In the genomic region with DNA sequence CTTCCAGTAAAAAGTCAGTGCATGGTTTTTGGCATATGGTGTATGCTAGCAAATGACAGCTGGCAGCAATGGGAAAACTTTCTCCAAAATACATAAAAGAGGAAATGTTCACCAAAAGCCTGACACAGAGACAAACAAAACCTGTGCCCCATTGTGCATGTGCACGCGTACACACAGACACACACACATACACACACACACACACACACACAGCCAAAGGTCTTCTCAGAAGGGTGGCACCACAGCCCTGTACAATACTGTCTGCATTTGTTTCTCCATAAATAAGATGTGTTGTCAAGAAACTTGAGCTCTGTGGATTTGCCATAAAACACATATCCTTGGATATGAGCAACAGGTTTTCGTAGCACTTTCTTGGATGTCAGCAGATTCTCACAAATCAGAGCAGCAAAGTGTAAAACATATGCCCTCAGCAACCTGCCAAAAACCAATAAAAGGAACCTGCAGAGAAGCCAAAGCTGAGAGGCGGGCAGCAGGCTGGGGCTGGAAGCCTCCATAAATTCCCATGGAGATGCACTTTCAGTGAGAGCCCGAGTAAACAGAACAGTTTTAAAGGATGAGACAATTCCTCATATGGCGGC, we compare ENCODE assay signal across 9 mouse cellular contexts.
DNase-seq lines count a peak whose midpoint lies in the region; ATAC-seq and TF ChIP-seq lines count a peak whose summit lies in the region.
"Had no signal": no experiment of that assay in that cellular context is flagged by ENCODE, and none has a peak within 500 bp of the region (broad histone marks: within the 10 kb centered on the region; RNA-seq: fewer than 3 reads in every experiment).

No protein-coding gene starts in this region.

- peaks cover 3% of the 10 kb centered on the region; the same call in 1 of the 2 replicates for H3K4me1 ChIP-seq in midbrain, postnatal 0 days (ENCODE audit: insufficient read depth, low read length)
- peaks cover 3% of the 10 kb centered on the region; the same call in 1 of the 2 replicates for H3K4me1 ChIP-seq in midbrain, embryonic 13.5 days (replicated peaks)
- H3K4me1 ChIP-seq in embryonic fibroblast, embryonic 13.5 days (ENCODE audit: control insufficient read depth, insufficient read depth, low read length) = no peaks in the 10 kb centered on the region; the same call in 1 of the 2 replicates
- H3K4me1 ChIP-seq: liver, embryonic 15.5 days had no signal

- no peak for TF ChIP-seq POLR2A in embryonic fibroblast, embryonic 13.5 days (IDR thresholded peaks at IDR 0.05; ENCODE audit: low read depth, low read length)

- WGBS in midbrain, postnatal 0 days = 62% methylated on average over 6 of the region's 6 CpGs
- WGBS in midbrain, embryonic 13.5 days = 77% methylated on average over 6 of the region's 6 CpGs

- DNase-seq in midbrain, postnatal 0 days (ENCODE audit: low spot score) = peak; percentile 69
- peak; percentile 65 to 66 for DNase-seq in layer of hippocampus, postnatal 36 days
- DNase-seq in skeletal muscle tissue, adult 2 months (ENCODE audit: low read depth, low spot score) = peak; percentile 80
- DNase-seq in MN1 (ENCODE audit: low spot score) = no peak
- no peak for DNase-seq in Muller cell, postnatal 12 days (ENCODE audit: inconsistent ontology term)
- DNase-seq: retina, postnatal 1 day had no signal

- no peaks in the 10 kb centered on the region for H3K36me3 ChIP-seq in midbrain, postnatal 0 days (ENCODE audit: insufficient read depth, low read length)
- H3K36me3 ChIP-seq in midbrain, embryonic 13.5 days = no peaks in the 10 kb centered on the region
- H3K36me3 ChIP-seq: liver, embryonic 15.5 days had no signal

- H3K9ac ChIP-seq in midbrain, postnatal 0 days (replicated peaks; ENCODE audit: low read length, poor library complexity, severe bottlenecking) = no peak overlapping the region
- no peak overlapping the region for H3K9ac ChIP-seq in midbrain, embryonic 13.5 days (replicated peaks)
- H3K9ac ChIP-seq: liver, embryonic 15.5 days had no signal

- no peaks in the 10 kb centered on the region for H3K9me3 ChIP-seq in midbrain, postnatal 0 days (ENCODE audit: low read length)
- H3K9me3 ChIP-seq in midbrain, embryonic 13.5 days = no peaks in the 10 kb centered on the region
- H3K9me3 ChIP-seq: liver, embryonic 15.5 days had no signal

- H3K4me2 ChIP-seq in midbrain, postnatal 0 days (ENCODE audit: low read depth, low read length, poor library complexity, severe bottlenecking) = no peak overlapping the region
- no peak overlapping the region for H3K4me2 ChIP-seq in midbrain, embryonic 13.5 days (replicated peaks)
- H3K4me2 ChIP-seq: liver, embryonic 15.5 days had no signal

- H3K27me3 ChIP-seq in midbrain, postnatal 0 days (ENCODE audit: insufficient read depth, low read length) = no peaks in the 10 kb centered on the region
- H3K27me3 ChIP-seq in midbrain, embryonic 13.5 days = peaks cover 16% of the 10 kb centered on the region; the same call in 1 of the 2 replicates
- H3K27me3 ChIP-seq: liver, embryonic 15.5 days had no signal

- no peak for ATAC-seq in midbrain, postnatal 0 days (ENCODE audit: low FRiP score)
- ATAC-seq in midbrain, embryonic 13.5 days = no peak

- TF ChIP-seq CTCF in midbrain, postnatal 0 days (IDR thresholded peaks at IDR 0.05) = no peak
- no peak for TF ChIP-seq CTCF in embryonic fibroblast, embryonic 13.5 days (IDR thresholded peaks at IDR 0.05; ENCODE audit: borderline replicate concordance, insufficient read depth, low read length)

- H3K4me3 ChIP-seq in midbrain, postnatal 0 days (ENCODE audit: low read depth, low read length) = no peak overlapping the region
- H3K4me3 ChIP-seq in midbrain, embryonic 13.5 days (replicated peaks) = no peak overlapping the region
- H3K4me3 ChIP-seq in embryonic fibroblast, embryonic 13.5 days (ENCODE audit: insufficient read depth, low read length) = no peak overlapping the region
- H3K4me3 ChIP-seq: liver, embryonic 15.5 days had no signal

- no peak overlapping the region for H3K27ac ChIP-seq in midbrain, postnatal 0 days (ENCODE audit: low read depth, low read length)
- H3K27ac ChIP-seq in midbrain, embryonic 13.5 days = no peak overlapping the region
- H3K27ac ChIP-seq in embryonic fibroblast, embryonic 13.5 days (ENCODE audit: insufficient read depth, low read length) = peak overlapping the region; percentile 51; the same call in 1 of the 2 replicates
- H3K27ac ChIP-seq: liver, embryonic 15.5 days had no signal

Comparison
In these comparisons a context has a peak if more than half of its experiments do, and no peak if none do; other contexts are left out.
1. DNase-seq: peak in midbrain, postnatal 0 days (single experiment), layer of hippocampus, postnatal 36 days (2 of 2) and skeletal muscle tissue, adult 2 months (single experiment); none in MN1 (single experiment) and Muller cell, postnatal 12 days (single experiment).